Mouse (Mus musculus) cortical plate, adult 2 months (tissue): Measurements from ENCODE around the gene Olig1.

Experiments used
- CTCF ChIP-seq: fragments of 200-500 bp; IDR thresholded peaks from 2 replicates; pipeline ENCODE4 v1.5.1; 2011; ENCODE audit warnings: mild to moderate bottlenecking, control low read depth, low read length; ENCODE audit not compliant: insufficient read depth; ENCODE audit errors: extremely low read depth
- POLR2A ChIP-seq: fragments of 200-500 bp; IDR thresholded peaks from 2 replicates; pipeline ENCODE4 v1.6.1; 2011; ENCODE audit warnings: mild to moderate bottlenecking, low read length, control low read depth; ENCODE audit not compliant: insufficient read depth; ENCODE audit errors: extremely low read depth

- TF ChIP-seq POLR2A: no peak
- TF ChIP-seq CTCF: no peak
Observed at GRCm38 (mm10) chr16:91258956-91259355, 10.6 kb upstream of the Olig1 start.
